Mouse (Mus musculus): ENCODE measurements at regions not wholly inside any gene's neighbourhood (a gene's known extent, or its start where the extent isn't known, plus 50 kb on each side); places are given as distances from the start of the nearest gene placed in this dataset.
A peak's percentile ranks its signal among the peaks of the same experiment; 100 is the strongest.

GRCm38 (mm10) chr6:12140596-12140995, 233.0 kb downstream of the Phf14 start:
- no peak for DNase-seq

- no peak for DNase-seq
Measured at GRCm38 (mm10) chr6:12145216-12145615, 237.6 kb downstream of the Phf14 start.

- no peak for DNase-seq
Measured at GRCm38 (mm10) chr6:12150613-12151333, 243.2 kb downstream of the Phf14 start.

GRCm38 (mm10) chr6:12163971-12164370, 256.4 kb downstream of the Phf14 start:
- no peak for DNase-seq

- DNase-seq = no peak
Measured at GRCm38 (mm10) chr6:12168533-12168932, 260.9 kb downstream of the Phf14 start.

GRCm38 (mm10) chr6:12169431-12169830, 261.8 kb downstream of the Phf14 start:
- DNase-seq = peak; percentile 57 to 71

GRCm38 (mm10) chr6:12170722-12171121, 263.1 kb downstream of the Phf14 start:
- DNase-seq = no peak

- DNase-seq = no peak
Measured at GRCm38 (mm10) chr6:12171189-12171588, 263.6 kb downstream of the Phf14 start.

GRCm38 (mm10) chr6:12177996-12178395, 270.4 kb downstream of the Phf14 start:
- no peak for DNase-seq

- no peak for DNase-seq
Measured at GRCm38 (mm10) chr6:12180951-12181350, 273.3 kb downstream of the Phf14 start.

GRCm38 (mm10) chr6:12210190-12210589, 302.6 kb downstream of the Phf14 start:
- no peak for DNase-seq

- DNase-seq = no peak
Measured at GRCm38 (mm10) chr6:12214526-12215177, 307.0 kb downstream of the Phf14 start.

GRCm38 (mm10) chr6:12215178-12215553, 307.6 kb downstream of the Phf14 start:
- DNase-seq = no peak

GRCm38 (mm10) chr6:12244151-12244550, 336.5 kb downstream of the Phf14 start:
- DNase-seq = no peak

- DNase-seq = peak in 1 of 2 experiments; percentile 12
Measured at GRCm38 (mm10) chr6:12247975-12248374, 340.4 kb downstream of the Phf14 start.

GRCm38 (mm10) chr6:12248599-12248998, 341.0 kb downstream of the Phf14 start:
- peak; percentile 68 to 74 for DNase-seq

GRCm38 (mm10) chr6:12254507-12254906, 346.9 kb downstream of the Phf14 start:
- DNase-seq = no peak

- no peak for DNase-seq
Measured at GRCm38 (mm10) chr6:12255434-12255833, 347.8 kb downstream of the Phf14 start.

GRCm38 (mm10) chr6:12258273-12258672, 350.7 kb downstream of the Phf14 start:
- no peak for DNase-seq

- no peak for DNase-seq
Measured at GRCm38 (mm10) chr6:12258940-12259481, 351.4 kb downstream of the Phf14 start.

- DNase-seq = no peak
Measured at GRCm38 (mm10) chr6:12259629-12260028, 352.0 kb downstream of the Phf14 start.

- DNase-seq = peak; percentile 66
Measured at GRCm38 (mm10) chr6:12260325-12261076, 352.9 kb downstream of the Phf14 start.
